In the genomic region with DNA sequence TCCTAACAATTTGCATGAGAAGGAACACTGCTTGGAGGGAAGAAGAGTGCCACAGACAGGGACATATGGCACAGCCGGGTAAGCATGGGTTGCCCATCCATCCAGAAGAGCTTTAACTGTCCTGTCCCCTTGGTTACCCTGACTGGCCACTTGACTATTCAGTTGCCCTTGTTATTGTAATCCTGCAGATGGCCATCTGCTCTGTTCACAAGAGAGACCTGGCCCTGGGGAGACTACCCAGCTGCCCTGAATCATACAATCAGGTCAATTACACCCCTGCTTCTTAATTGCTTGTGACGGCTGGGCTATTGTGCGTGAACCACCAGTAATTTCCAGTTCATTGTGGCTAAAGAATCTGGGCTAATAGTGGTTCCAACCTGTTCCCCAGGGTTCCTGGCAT, we compare ENCODE assay signal across 11 mouse cellular contexts. TPM values are rescaled to one million over a fixed set of nuclear protein-coding genes. Genes with fewer than 3 reads are reported as not detected.
A peak's percentile ranks its signal among the peaks of the same experiment; 100 is the strongest.
DNase-seq lines count a peak whose midpoint lies in the region; ATAC-seq and TF ChIP-seq lines count a peak whose summit lies in the region.
"Had no signal": no experiment of that assay in that cellular context is flagged by ENCODE, and none has a peak within 500 bp of the region (broad histone marks: within the 10 kb centered on the region; RNA-seq: fewer than 3 reads in every experiment).

No protein-coding gene starts in this region.

- no peak for TF ChIP-seq CTCF in lung, postnatal 0 days (IDR thresholded peaks at IDR 0.05)

- 25% methylated on average over 3 of the region's 3 CpGs for WGBS in hindbrain, embryonic 11.5 days
- 9% methylated on average over 3 of the region's 3 CpGs for WGBS in neural tube, embryonic 12.5 days
- WGBS in kidney, embryonic 15.5 days: 41% methylated on average over 3 of the region's 3 CpGs
- 85% methylated on average over 3 of the region's 3 CpGs for WGBS in lung, postnatal 0 days
- WGBS in heart, embryonic 12.5 days: 71% methylated on average over 3 of the region's 3 CpGs

- no peak overlapping the region for H3K4me3 ChIP-seq in hindbrain, embryonic 11.5 days (ENCODE audit: low read depth, low read length)
- no peak overlapping the region for H3K4me3 ChIP-seq in neural tube, embryonic 12.5 days
- no peak overlapping the region for H3K4me3 ChIP-seq in kidney, embryonic 15.5 days (replicated peaks)
- no peak overlapping the region for H3K4me3 ChIP-seq in lung, postnatal 0 days (ENCODE audit: low read depth, low read length)
- H3K4me3 ChIP-seq in heart, embryonic 12.5 days: no peak overlapping the region
- H3K4me3 ChIP-seq: limb, embryonic 12.5 days had no signal

- no peak for TF ChIP-seq EP300 in lung, postnatal 0 days (IDR thresholded peaks at IDR 0.05)

- no peaks in the 10 kb centered on the region for H3K36me3 ChIP-seq in hindbrain, embryonic 11.5 days (ENCODE audit: control insufficient read depth, insufficient read depth, low read length)
- H3K36me3 ChIP-seq in neural tube, embryonic 12.5 days: no peaks in the 10 kb centered on the region
- no peaks in the 10 kb centered on the region for H3K36me3 ChIP-seq in kidney, embryonic 15.5 days
- no peaks in the 10 kb centered on the region for H3K36me3 ChIP-seq in lung, postnatal 0 days (ENCODE audit: insufficient read depth, low read length)
- H3K36me3 ChIP-seq in heart, embryonic 12.5 days: no peaks in the 10 kb centered on the region
- H3K36me3 ChIP-seq: limb, embryonic 12.5 days had no signal

- H3K27me3 ChIP-seq in hindbrain, embryonic 11.5 days (ENCODE audit: control insufficient read depth, insufficient read depth, low read length): no peaks in the 10 kb centered on the region
- H3K27me3 ChIP-seq in neural tube, embryonic 12.5 days (replicated peaks): no peaks in the 10 kb centered on the region; the same call in 1 of the 2 replicates
- no peaks in the 10 kb centered on the region for H3K27me3 ChIP-seq in kidney, embryonic 15.5 days
- H3K27me3 ChIP-seq in lung, postnatal 0 days (replicated peaks; ENCODE audit: insufficient read depth, low read length): no peaks in the 10 kb centered on the region
- no peaks in the 10 kb centered on the region for H3K27me3 ChIP-seq in heart, embryonic 12.5 days (replicated peaks)
- H3K27me3 ChIP-seq: limb, embryonic 12.5 days had no signal

- H3K27ac ChIP-seq in hindbrain, embryonic 11.5 days (ENCODE audit: low read depth, low read length): no peak overlapping the region
- no peak overlapping the region for H3K27ac ChIP-seq in neural tube, embryonic 12.5 days
- no peak overlapping the region for H3K27ac ChIP-seq in kidney, embryonic 15.5 days
- no peak overlapping the region for H3K27ac ChIP-seq in lung, postnatal 0 days (ENCODE audit: low read length)
- H3K27ac ChIP-seq in heart, embryonic 12.5 days (ENCODE audit: poor library complexity, severe bottlenecking): no peak overlapping the region
- H3K27ac ChIP-seq: limb, embryonic 12.5 days had no signal

- DNase-seq in cerebellum, adult 18-20 months: peak; percentile 60 to 73
- peak; percentile 83 for DNase-seq in embryo, embryonic 10.5 days (ENCODE audit: low spot score)
- peak; percentile 80 for DNase-seq in hindbrain, embryonic 11.5 days (ENCODE audit: low spot score)
- DNase-seq in lung, postnatal 0 days (ENCODE audit: low spot score): no peak
- no peak for DNase-seq in heart, adult 18-20 months
- DNase-seq: kidney, adult 2 months had no signal

- peak; percentile 99 for ATAC-seq in hindbrain, embryonic 11.5 days (ENCODE audit: low FRiP score)
- ATAC-seq in neural tube, embryonic 12.5 days (ENCODE audit: low FRiP score, low read depth): peak; percentile 99
- no peak for ATAC-seq in kidney, embryonic 15.5 days (replicated peaks; ENCODE audit: low FRiP score)
- no peak for ATAC-seq in lung, postnatal 0 days
- ATAC-seq in heart, embryonic 12.5 days (ENCODE audit: insufficient number of reproducible peaks, low FRiP score): no peak

- H3K9ac ChIP-seq in hindbrain, embryonic 11.5 days (ENCODE audit: low read depth, low read length): no peak overlapping the region
- H3K9ac ChIP-seq in neural tube, embryonic 12.5 days: no peak overlapping the region
- H3K9ac ChIP-seq in kidney, embryonic 15.5 days: no peak overlapping the region
- H3K9ac ChIP-seq in lung, postnatal 0 days (replicated peaks; ENCODE audit: low read depth): no peak overlapping the region
- H3K9ac ChIP-seq in heart, embryonic 12.5 days: no peak overlapping the region
- H3K9ac ChIP-seq: limb, embryonic 12.5 days had no signal

- H3K4me1 ChIP-seq in hindbrain, embryonic 11.5 days (replicated peaks; ENCODE audit: control insufficient read depth, insufficient read depth, low read length): no peaks in the 10 kb centered on the region
- peaks cover 8% of the 10 kb centered on the region for H3K4me1 ChIP-seq in neural tube, embryonic 12.5 days
- no peaks in the 10 kb centered on the region for H3K4me1 ChIP-seq in kidney, embryonic 15.5 days
- no peaks in the 10 kb centered on the region for H3K4me1 ChIP-seq in lung, postnatal 0 days (ENCODE audit: insufficient read depth, low read depth, low read length)
- no peaks in the 10 kb centered on the region for H3K4me1 ChIP-seq in heart, embryonic 12.5 days (replicated peaks)
- H3K4me1 ChIP-seq: limb, embryonic 12.5 days had no signal

- no peaks in the 10 kb centered on the region for H3K9me3 ChIP-seq in hindbrain, embryonic 11.5 days (ENCODE audit: control insufficient read depth, low read length)
- no peaks in the 10 kb centered on the region for H3K9me3 ChIP-seq in neural tube, embryonic 12.5 days
- H3K9me3 ChIP-seq in kidney, embryonic 15.5 days (replicated peaks): no peaks in the 10 kb centered on the region
- no peaks in the 10 kb centered on the region for H3K9me3 ChIP-seq in lung, postnatal 0 days (ENCODE audit: low read length)
- H3K9me3 ChIP-seq in heart, embryonic 12.5 days (replicated peaks): 0 out of 2 replicates have a peak, but pooled peaks cover 2% of the 10 kb centered on the region
- H3K9me3 ChIP-seq: limb, embryonic 12.5 days had no signal

- H3K4me2 ChIP-seq in hindbrain, embryonic 11.5 days (replicated peaks; ENCODE audit: low read depth, low read length): no peak overlapping the region
- H3K4me2 ChIP-seq in neural tube, embryonic 12.5 days (replicated peaks): no peak overlapping the region
- no peak overlapping the region for H3K4me2 ChIP-seq in kidney, embryonic 15.5 days
- H3K4me2 ChIP-seq in lung, postnatal 0 days (replicated peaks; ENCODE audit: low read depth, low read length): no peak overlapping the region
- H3K4me2 ChIP-seq in heart, embryonic 12.5 days: no peak overlapping the region
- H3K4me2 ChIP-seq: limb, embryonic 12.5 days had no signal

RNA-seq across cellular contexts. Expression of a gene that starts 7.3 kb away (rescaled TPM):
- not detected in 2 replicates for polyA plus RNA-seq in hindbrain, embryonic 11.5 days (2014; fragmentation: Nextera tagmentation; extraction: Ambion mirVana)
- polyA plus RNA-seq in neural tube, embryonic 12.5 days (2016; fragmentation: Nextera tagmentation; extraction: Ambion mirVana): 0.11 TPM in 2 replicates
- 2.4 TPM in 2 replicates for polyA plus RNA-seq in kidney, embryonic 15.5 days (2015; fragmentation: Nextera tagmentation; extraction: Ambion mirVana)
- 0.13 TPM in 1 of 2 replicates, not detected in the other for polyA plus RNA-seq in lung, postnatal 0 days (2015; fragmentation: Nextera tagmentation; extraction: Ambion mirVana)
- total RNA-seq in heart, adult 18-20 months (2021): not detected
- 0.13 TPM in 1 of 2 replicates, not detected in the other for polyA plus RNA-seq in heart, embryonic 12.5 days (2016; fragmentation: Nextera tagmentation; extraction: Ambion mirVana)
- total RNA-seq: granulocyte monocyte progenitor cell, adult 5-6 weeks had no signal
- polyA plus RNA-seq: kidney, adult 2 months; limb, embryonic 12.5 days had no signal

Comparison
In these comparisons a context has a peak if more than half of its experiments do, and no peak if none do; other contexts are left out.
1. DNase-seq: peak in cerebellum, adult 18-20 months (2 of 2), embryo, embryonic 10.5 days (single experiment) and hindbrain, embryonic 11.5 days (single experiment); none in lung, postnatal 0 days (single experiment) and heart, adult 18-20 months (0 of 2).
2. ATAC-seq: peak in hindbrain, embryonic 11.5 days (single experiment) and neural tube, embryonic 12.5 days (single experiment); none in kidney, embryonic 15.5 days (single experiment), lung, postnatal 0 days (single experiment) and heart, embryonic 12.5 days (single experiment).